Mouse (Mus musculus) neural tube, embryonic 12.5 days (tissue): ENCODE results near the gene Ablim1. TPM values are rescaled to one million over a fixed set of nuclear protein-coding genes. Genes with fewer than 3 reads are reported as not detected.

Experiments used
- ATAC-seq: fragments of 200-750 bp; cut with Nextera tagmentation; 2 replicates; pipeline ENCODE4 v1.8.0; 2017; ENCODE audit warnings: low read depth, mild to moderate bottlenecking, moderate TSS enrichment, moderate library complexity; ENCODE audit not compliant: low FRiP score
- H3K27ac ChIP-seq: fragments of 300-500 bp; sonication (generic); 2 replicates; pipeline ENCODE4 v1.5.1; 2016
- H3K27me3 ChIP-seq: fragments of 300-500 bp; sonication (generic); replicated peaks from 2 replicates; pipeline ENCODE4 v1.6.1; 2016; ENCODE audit warnings: mild to moderate bottlenecking
- H3K36me3 ChIP-seq: fragments of 300-500 bp; sonication (generic); 2 replicates; pipeline ENCODE4 v1.6.1; 2016; ENCODE audit warnings: mild to moderate bottlenecking
- H3K4me1 ChIP-seq: fragments of 300-500 bp; sonication (generic); 2 replicates; pipeline ENCODE4 v1.6.1; 2016
- H3K4me2 ChIP-seq: fragments of 300-500 bp; sonication (generic); replicated peaks from 2 replicates; pipeline ENCODE4 v1.6.1; 2016; ENCODE audit warnings: mild to moderate bottlenecking
- H3K4me3 ChIP-seq: fragments of 300-500 bp; sonication (generic); 2 replicates; pipeline ENCODE4 v1.5.1; 2016
- H3K9ac ChIP-seq: fragments of 300-500 bp; sonication (generic); 2 replicates; pipeline ENCODE4 v1.6.1; 2016; ENCODE audit warnings: mild to moderate bottlenecking
- H3K9me3 ChIP-seq: fragments of 300-500 bp; sonication (generic); 2 replicates; pipeline ENCODE4 v1.6.1; 2016; ENCODE audit warnings: mild to moderate bottlenecking
- WGBS: fragments of 180-500 bp; shearing (Covaris S2); methylation state at CpG from one replicate; pipeline ENCODE4 v1.1.7; 2016; 5-methylcytosine and 5-hydroxymethylcytosine counted together
- polyA plus RNA-seq: library from polyadenylated mRNA; unstranded; fragments of >200 nt; fragmentation: Nextera tagmentation; extraction: Ambion mirVana; gene quantifications from 2 replicates; pipeline ENCODE4 v1.2.1, GENCODE M21; 2016

Gene Ablim1
- polyA plus RNA-seq, 1 experiment from 2014 or later: 34.9 TPM

- Histone ChIP-seq H3K9ac (no peak overlapping the region), H3K36me3 (no peaks in the 10 kb centered on the region), H3K9me3 (no peaks in the 10 kb centered on the region), H3K4me2 (no peak overlapping the region), H3K4me3 (no peak overlapping the region), H3K4me1 (no peaks in the 10 kb centered on the region), H3K27ac (no peak overlapping the region), H3K27me3 (no peaks in the 10 kb centered on the region)
- no peak for ATAC-seq
- WGBS: 46% methylated on average over 8 of the region's 8 CpGs
Observed at GRCm38 (mm10) chr19:57335135-57335534, 20.4 kb upstream of the Ablim1 start.

- no peaks in the 10 kb centered on the region for H3K9me3 ChIP-seq
- 86% methylated on average over 4 of the region's 4 CpGs for WGBS
- ATAC-seq: no peak
Observed at GRCm38 (mm10) chr19:57333356-57333755, 18.6 kb upstream of the Ablim1 start.

DNA sequence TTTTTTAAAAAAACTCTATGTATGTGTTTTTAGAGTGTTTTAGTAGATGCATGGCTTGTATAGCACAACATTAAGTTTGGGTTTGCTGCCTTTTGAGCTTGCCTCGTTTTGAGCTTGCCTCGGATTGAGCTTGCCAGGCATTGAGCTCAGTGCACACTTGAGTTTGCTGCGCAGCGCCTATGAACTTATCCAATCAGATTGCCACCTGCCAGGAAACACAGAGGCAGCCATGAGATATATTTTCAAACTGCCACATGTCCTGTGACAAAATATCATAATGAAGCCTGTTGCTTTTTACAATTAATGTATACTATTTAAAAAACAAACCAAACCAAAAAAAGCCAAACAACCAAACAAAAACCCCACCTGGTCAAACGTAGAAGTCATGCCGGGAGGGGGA, 16.5 kb upstream of the Ablim1 start:
- Histone ChIP-seq H3K27me3 (no peaks in the 10 kb centered on the region), H3K27ac (no peak overlapping the region), H3K4me2 (no peak overlapping the region), H3K9me3 (no peaks in the 10 kb centered on the region), H3K4me1 (no peaks in the 10 kb centered on the region), H3K36me3 (no peaks in the 10 kb centered on the region), H3K9ac (no peak overlapping the region), H3K4me3 (no peak overlapping the region)
- 85% methylated on average over 6 of the region's 6 CpGs for WGBS
- no peak for ATAC-seq

More at GRCm38 (mm10) chr19:57333356-57333755, 18.6 kb upstream of the Ablim1 start:
- Histone ChIP-seq H3K9ac (no peak overlapping the region), H3K4me3 (no peak overlapping the region), H3K4me1 (no peaks in the 10 kb centered on the region), H3K4me2 (no peak overlapping the region), H3K36me3 (no peaks in the 10 kb centered on the region), H3K27ac (no peak overlapping the region), H3K27me3 (no peaks in the 10 kb centered on the region)

- ATAC-seq: no peak
- Histone ChIP-seq H3K4me2 (no peak overlapping the region), H3K36me3 (no peaks in the 10 kb centered on the region), H3K27ac (no peak overlapping the region), H3K4me3 (no peak overlapping the region), H3K4me1 (no peaks in the 10 kb centered on the region), H3K9ac (no peak overlapping the region), H3K9me3 (no peaks in the 10 kb centered on the region), H3K27me3 (no peaks in the 10 kb centered on the region)
- 81% methylated on average over 11 of the region's 11 CpGs for WGBS
Observed at GRCm38 (mm10) chr19:57330309-57330708, 15.6 kb upstream of the Ablim1 start.

DNA sequence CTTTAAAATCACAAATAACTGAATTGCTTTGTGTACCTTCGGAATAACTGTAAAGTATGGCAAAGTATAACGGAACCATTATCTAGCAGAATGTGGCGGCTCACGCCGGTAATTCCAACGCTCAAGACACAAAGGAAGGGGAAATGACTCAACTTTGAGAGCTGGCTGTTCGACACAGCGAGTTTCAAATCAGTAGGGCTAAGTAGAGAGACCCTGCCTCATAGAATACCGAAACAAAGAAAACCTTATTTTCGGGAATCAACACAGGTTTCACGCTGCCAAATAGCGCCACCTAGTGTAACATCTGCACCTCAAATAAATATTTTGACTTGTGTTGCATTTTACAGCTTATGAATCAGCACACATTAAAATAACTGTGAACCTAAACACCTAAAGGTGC, 14.1 kb upstream of the Ablim1 start:
- WGBS: 61% methylated on average over 12 of the region's 12 CpGs
- no peak for ATAC-seq

GRCm38 (mm10) chr19:57328269-57328668, 13.6 kb upstream of the Ablim1 start:
- no peaks in the 10 kb centered on the region for H3K4me1 ChIP-seq
- WGBS: 95% methylated on average over 7 of the region's 7 CpGs
- H3K36me3 ChIP-seq: no peaks in the 10 kb centered on the region
- H3K9me3 ChIP-seq: no peaks in the 10 kb centered on the region
- no peak overlapping the region for H3K4me2 ChIP-seq
- no peaks in the 10 kb centered on the region for H3K27me3 ChIP-seq
- H3K4me3 ChIP-seq: no peak overlapping the region
- no peak overlapping the region for H3K27ac ChIP-seq
- H3K9ac ChIP-seq: no peak overlapping the region
- ATAC-seq: no peak

More for the DNA sequence above, 14.1 kb upstream of the Ablim1 start:
- Histone ChIP-seq H3K9ac (no peak overlapping the region), H3K27ac (no peak overlapping the region), H3K9me3 (no peaks in the 10 kb centered on the region), H3K27me3 (no peaks in the 10 kb centered on the region), H3K4me2 (no peak overlapping the region), H3K4me3 (no peak overlapping the region), H3K36me3 (no peaks in the 10 kb centered on the region), H3K4me1 (no peaks in the 10 kb centered on the region)

DNA sequence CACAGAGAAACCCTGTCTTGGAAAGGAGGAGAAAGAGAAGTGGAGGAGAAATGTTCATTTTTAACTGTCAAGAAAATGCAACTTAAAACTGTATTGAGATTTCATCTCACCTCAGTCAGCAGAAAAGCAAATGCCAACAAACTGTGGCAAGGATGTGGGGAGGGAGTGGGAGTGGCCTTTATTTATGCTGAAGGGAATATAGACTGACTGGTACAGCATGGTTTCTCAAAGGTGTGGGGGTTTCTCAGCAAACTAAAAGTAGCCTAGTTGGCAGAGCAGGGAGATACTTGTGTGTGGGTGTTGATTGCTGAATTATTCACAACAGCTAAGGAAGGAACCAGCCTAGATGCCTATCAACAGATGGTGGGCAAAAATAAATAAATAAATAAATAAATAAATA, 13.0 kb upstream of the Ablim1 start:
- Histone ChIP-seq H3K36me3 (no peaks in the 10 kb centered on the region), H3K9ac (no peak overlapping the region), H3K9me3 (no peaks in the 10 kb centered on the region), H3K4me1 (no peaks in the 10 kb centered on the region), H3K4me2 (no peak overlapping the region), H3K4me3 (no peak overlapping the region), H3K27ac (no peak overlapping the region), H3K27me3 (no peaks in the 10 kb centered on the region)
- ATAC-seq: no peak

GRCm38 (mm10) chr19:57325748-57326300, 11.1 kb upstream of the Ablim1 start:
- WGBS: 39% methylated on average over 7 of the region's 7 CpGs
- Histone ChIP-seq H3K9me3 (no peaks in the 10 kb centered on the region), H3K4me1 (no peaks in the 10 kb centered on the region), H3K27me3 (no peaks in the 10 kb centered on the region), H3K4me2 (no peak overlapping the region), H3K36me3 (no peaks in the 10 kb centered on the region), H3K9ac (no peak overlapping the region), H3K4me3 (no peak overlapping the region), H3K27ac (no peak overlapping the region)
- no peak for ATAC-seq

DNA sequence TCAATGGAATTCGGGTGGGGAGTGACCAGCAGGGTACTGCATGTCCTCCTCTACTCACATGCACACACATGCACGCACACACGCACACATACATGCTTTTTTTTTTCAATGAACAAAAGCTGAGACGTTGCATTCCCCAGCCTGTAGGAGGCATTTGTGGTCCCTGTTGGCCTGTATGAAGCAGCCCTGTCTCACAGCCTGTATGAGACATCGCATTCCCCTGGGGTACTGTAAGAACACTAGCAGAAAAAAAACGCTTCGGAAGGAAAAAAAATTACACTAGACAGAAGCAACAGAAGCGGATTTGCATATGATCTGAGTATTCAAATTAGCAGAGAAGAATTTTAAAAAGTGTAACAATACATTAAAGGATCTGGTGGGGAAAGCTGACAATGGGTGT, 8.4 kb upstream of the Ablim1 start:
- Histone ChIP-seq H3K9me3 (no peaks in the 10 kb centered on the region), H3K4me3 (no peak overlapping the region), H3K9ac (no peak overlapping the region), H3K36me3 (no peaks in the 10 kb centered on the region), H3K27me3 (no peaks in the 10 kb centered on the region), H3K27ac (no peak overlapping the region), H3K4me2 (no peak overlapping the region), H3K4me1 (no peaks in the 10 kb centered on the region)
- ATAC-seq: no peak
- WGBS: 84% methylated on average over 8 of the region's 8 CpGs

DNA sequence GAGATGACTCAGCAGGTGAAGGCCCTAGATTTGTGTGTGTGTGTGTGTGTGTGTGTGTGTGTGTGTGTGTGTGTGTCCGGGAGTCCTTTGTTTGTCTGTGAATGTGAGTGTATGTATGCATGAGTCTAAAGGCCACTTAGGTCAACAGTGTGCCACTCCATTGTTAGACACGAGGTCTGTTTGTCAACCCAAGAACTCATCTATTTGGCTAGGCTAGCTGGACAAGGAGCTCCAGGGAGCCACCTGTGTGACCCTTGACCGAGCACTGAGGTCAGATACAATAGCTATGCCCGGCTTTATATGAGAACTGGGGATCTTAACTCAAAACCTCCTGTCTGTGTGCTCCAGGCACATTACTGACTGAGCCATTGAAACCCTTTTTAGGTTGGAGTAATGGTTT, 7.8 kb upstream of the Ablim1 start:
- H3K27ac ChIP-seq: no peak overlapping the region
- ATAC-seq: no peak
- H3K4me3 ChIP-seq: no peak overlapping the region
- H3K4me2 ChIP-seq: no peak overlapping the region
- no peaks in the 10 kb centered on the region for H3K27me3 ChIP-seq
- no peaks in the 10 kb centered on the region for H3K9me3 ChIP-seq
- 66% methylated on average over 4 of the region's 4 CpGs for WGBS
- H3K4me1 ChIP-seq: no peaks in the 10 kb centered on the region
- no peak overlapping the region for H3K9ac ChIP-seq
- H3K36me3 ChIP-seq: no peaks in the 10 kb centered on the region

- no peaks in the 10 kb centered on the region for H3K36me3 ChIP-seq
- H3K4me2 ChIP-seq: no peak overlapping the region
- no peak overlapping the region for H3K27ac ChIP-seq
- H3K9me3 ChIP-seq: no peaks in the 10 kb centered on the region
- no peaks in the 10 kb centered on the region for H3K4me1 ChIP-seq
- H3K27me3 ChIP-seq: no peaks in the 10 kb centered on the region
- WGBS: 88% methylated on average over 3 of the region's 3 CpGs
- no peak overlapping the region for H3K4me3 ChIP-seq
- H3K9ac ChIP-seq: no peak overlapping the region
- ATAC-seq: no peak
Observed at GRCm38 (mm10) chr19:57321839-57322238, 7.1 kb upstream of the Ablim1 start.

- Histone ChIP-seq H3K9me3 (no peaks in the 10 kb centered on the region), H3K27me3 (peaks cover 2% of the 10 kb centered on the region; the same call in 1 of the 2 replicates), H3K4me3 (no peak overlapping the region), H3K4me1 (no peaks in the 10 kb centered on the region), H3K4me2 (no peak overlapping the region), H3K9ac (no peak overlapping the region), H3K36me3 (no peaks in the 10 kb centered on the region), H3K27ac (no peak overlapping the region)
- ATAC-seq: no peak
- WGBS: 77% methylated on average over 9 of the region's 9 CpGs
Observed at GRCm38 (mm10) chr19:57320656-57321382, 6.1 kb upstream of the Ablim1 start.

- no peaks in the 10 kb centered on the region for H3K9me3 ChIP-seq
- no peak overlapping the region for H3K4me2 ChIP-seq
- no peak overlapping the region for H3K9ac ChIP-seq
- no peak overlapping the region for H3K27ac ChIP-seq
- H3K4me3 ChIP-seq: no peak overlapping the region
- no peaks in the 10 kb centered on the region for H3K36me3 ChIP-seq
- no peak for ATAC-seq
- WGBS: 89% methylated on average over 3 of the region's 3 CpGs
- peaks cover 27% of the 10 kb centered on the region for H3K27me3 ChIP-seq
- H3K4me1 ChIP-seq: peaks cover 10% of the 10 kb centered on the region
Observed at GRCm38 (mm10) chr19:57316597-57316996, 1.9 kb upstream of the Ablim1 start.
